Mouse (Mus musculus) lung, embryonic 16.5 days (tissue): Measurements from ENCODE around the gene Myo10. TPM values are rescaled to one million over a fixed set of nuclear protein-coding genes. Genes with fewer than 3 reads are reported as not detected.

Source experiments
- ATAC-seq: fragments of 200-750 bp; cut with Nextera tagmentation; 2 replicates; pipeline ENCODE4 v1.8.0; 2017; ENCODE audit warnings: low read depth, mild to moderate bottlenecking, moderate library complexity
- H3K27ac ChIP-seq: fragments of 300-500 bp; sonication (generic); 2 replicates; pipeline ENCODE4 v1.5.1; 2014; ENCODE audit warnings: mild to moderate bottlenecking, control low read depth, low read length
- H3K27me3 ChIP-seq: fragments of 300-500 bp; sonication (generic); 2 replicates; pipeline ENCODE4 v1.6.1; 2014; ENCODE audit warnings: low read depth, low read length, mixed read lengths; ENCODE audit not compliant: control insufficient read depth, insufficient read depth
- H3K36me3 ChIP-seq: fragments of 300-500 bp; sonication (generic); 2 replicates; pipeline ENCODE4 v1.6.1; 2014; ENCODE audit warnings: low read length; ENCODE audit not compliant: control insufficient read depth, insufficient read depth
- H3K4me1 ChIP-seq: fragments of 300-500 bp; sonication (generic); replicated peaks from 2 replicates; pipeline ENCODE4 v1.6.1; 2014; ENCODE audit warnings: low read length, mixed read lengths; ENCODE audit not compliant: control insufficient read depth, insufficient read depth
- H3K4me2 ChIP-seq: fragments of 300-500 bp; sonication (generic); 2 replicates; pipeline ENCODE4 v1.6.1; 2014; ENCODE audit warnings: low read depth, low read length, control low read depth
- H3K4me3 ChIP-seq: fragments of 300-500 bp; sonication (generic); 2 replicates; pipeline ENCODE4 v1.5.1; 2014; ENCODE audit warnings: mild to moderate bottlenecking, low read length, control low read depth
- H3K9ac ChIP-seq: fragments of 300-500 bp; sonication (generic); 2 replicates; pipeline ENCODE4 v1.6.1; 2014; ENCODE audit warnings: low read length, control low read depth
- H3K9me3 ChIP-seq: fragments of 300-500 bp; sonication (generic); 2 replicates; pipeline ENCODE4 v1.6.1; 2016; ENCODE audit warnings: low read length; ENCODE audit not compliant: control insufficient read depth
- WGBS: fragments of 180-500 bp; shearing (Covaris S2); extraction: QIAGEN DNeasy Blood & Tissue Kit; methylation state at CpG from one replicate; pipeline ENCODE4 v1.1.7; 2014; 5-methylcytosine and 5-hydroxymethylcytosine counted together
- polyA plus RNA-seq: library from polyadenylated mRNA; unstranded; fragments of >200 nt; fragmentation: Nextera tagmentation; extraction: Ambion mirVana; gene quantifications from 2 replicates; pipeline ENCODE4 v1.2.1, GENCODE M21; 2015

Gene Myo10
- polyA plus RNA-seq, 1 experiment from 2014 or later: 33.2 TPM

DNA sequence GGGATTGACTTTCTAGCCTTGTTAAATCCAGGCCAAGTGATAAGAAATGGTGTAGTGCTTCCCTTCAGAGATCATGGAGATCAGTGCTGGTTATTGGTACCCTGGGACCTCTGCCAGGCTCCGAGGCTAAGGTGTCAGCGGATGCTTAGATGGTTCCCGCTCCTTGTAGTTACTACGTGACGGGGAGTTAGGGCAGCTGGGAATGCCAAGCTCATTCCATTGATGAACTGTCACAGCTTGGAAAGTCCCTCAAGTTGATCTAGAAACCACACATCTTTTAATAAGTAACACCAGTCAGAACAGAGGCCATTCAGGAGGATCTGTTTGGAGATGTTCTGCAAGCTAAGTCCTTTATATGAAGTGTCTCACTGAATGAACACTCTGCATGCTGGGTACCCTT is 16.9 kb downstream of the Myo10 start:
- ATAC-seq: 0 out of 2 replicates have a peak, but pooled peaks have one; percentile 13
- Histone ChIP-seq H3K27me3 (no peaks in the 10 kb centered on the region), H3K9ac (no peak overlapping the region), H3K4me3 (no peak overlapping the region), H3K4me1 (peaks cover 75% of the 10 kb centered on the region), H3K4me2 (no peak overlapping the region), H3K36me3 (no peaks in the 10 kb centered on the region), H3K9me3 (no peaks in the 10 kb centered on the region), H3K27ac (peak overlapping the region; percentile 21; the same call in 1 of the 2 replicates)
- WGBS: 44% methylated on average over 5 of the region's 5 CpGs

GRCm38 (mm10) chr15:25640840-25641752 is 18.8 kb downstream of the Myo10 start:
- WGBS: 63% methylated on average over 12 of the region's 12 CpGs
- H3K4me3 ChIP-seq: no peak overlapping the region
- peak overlapping the region; percentile 86 for H3K27ac ChIP-seq
- H3K36me3 ChIP-seq: no peaks in the 10 kb centered on the region
- no peaks in the 10 kb centered on the region for H3K27me3 ChIP-seq
- no peak overlapping the region for H3K4me2 ChIP-seq
- ATAC-seq: no peak
- peaks cover 78% of the 10 kb centered on the region for H3K4me1 ChIP-seq
- H3K9ac ChIP-seq: peak overlapping the region; percentile 17; the same call in 1 of the 2 replicates
- no peaks in the 10 kb centered on the region for H3K9me3 ChIP-seq

GRCm38 (mm10) chr15:25642214-25643058 is 20.1 kb downstream of the Myo10 start:
- 16% methylated on average over 9 of the region's 9 CpGs for whole genome bisulfite sequencing
- peaks cover 77% of the 10 kb centered on the region for H3K4me1 ChIP-seq
- H3K27ac ChIP-seq: peak overlapping the region; percentile 86
- no peaks in the 10 kb centered on the region for H3K27me3 ChIP-seq
- H3K4me3 ChIP-seq: no peak overlapping the region
- ATAC-seq: peak; percentile 66
- no peaks in the 10 kb centered on the region for H3K9me3 ChIP-seq
- H3K4me2 ChIP-seq: peak overlapping the region; percentile 30; the same call in 1 of the 2 replicates
- H3K36me3 ChIP-seq: no peaks in the 10 kb centered on the region
- H3K9ac ChIP-seq: 0 out of 2 replicates have a peak overlapping the region, but pooled peaks have one; percentile 19

DNA sequence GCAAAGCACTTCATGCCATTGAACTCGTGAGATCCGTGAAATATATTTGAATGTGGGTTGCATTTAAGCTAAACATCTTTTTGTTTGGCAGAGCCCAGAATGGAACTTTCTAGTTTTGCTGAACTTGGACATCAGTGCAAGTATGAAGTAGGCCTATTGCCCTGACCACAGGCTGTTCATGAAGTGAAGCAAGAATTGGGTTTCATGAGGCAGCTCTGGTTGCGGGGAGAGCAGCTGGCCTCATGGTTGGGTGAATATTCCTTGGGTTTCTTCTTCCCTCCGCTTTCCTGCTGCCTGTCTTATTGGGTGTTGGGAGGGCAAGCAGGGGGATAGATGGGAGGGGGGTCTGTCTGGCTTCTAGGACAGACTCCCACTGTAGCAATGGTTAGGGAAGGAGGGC is 23.5 kb downstream of the Myo10 start:
- Histone ChIP-seq H3K9ac (no peak overlapping the region), H3K9me3 (no peaks in the 10 kb centered on the region), H3K27ac (peak overlapping the region; percentile 19; the same call in 1 of the 2 replicates), H3K4me2 (no peak overlapping the region), H3K36me3 (no peaks in the 10 kb centered on the region), H3K4me1 (peaks cover 56% of the 10 kb centered on the region), H3K27me3 (no peaks in the 10 kb centered on the region), H3K4me3 (no peak overlapping the region)
- WGBS: 74% methylated on average over 4 of the region's 4 CpGs
- no peak for ATAC-seq

DNA sequence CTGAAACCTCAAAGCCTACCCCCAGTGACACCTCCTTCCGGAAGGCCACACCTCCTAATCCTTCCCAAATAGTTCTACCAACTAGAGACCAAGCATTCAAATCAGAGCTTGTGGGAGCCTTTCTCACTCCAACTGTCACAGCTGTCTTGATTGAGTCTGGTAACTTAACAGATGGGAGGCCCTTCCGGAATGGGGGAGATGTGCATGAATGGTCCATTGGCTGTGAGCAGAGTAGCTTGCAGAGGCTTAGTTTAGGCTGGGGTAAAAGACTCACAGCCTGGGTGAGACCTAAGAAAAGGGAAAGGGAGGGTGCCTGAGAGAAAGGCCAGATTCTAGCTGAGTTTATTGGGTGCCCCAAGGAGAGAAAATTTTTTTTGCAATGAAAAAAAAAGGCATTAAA is 26.0 kb downstream of the Myo10 start:
- Histone ChIP-seq H3K36me3 (no peaks in the 10 kb centered on the region), H3K27ac (no peak overlapping the region), H3K4me2 (no peak overlapping the region), H3K27me3 (no peaks in the 10 kb centered on the region), H3K9ac (no peak overlapping the region), H3K4me3 (no peak overlapping the region), H3K4me1 (peaks cover 34% of the 10 kb centered on the region), H3K9me3 (no peaks in the 10 kb centered on the region)
- ATAC-seq: no peak
- WGBS: 92% methylated on average over 2 of the region's 2 CpGs

DNA sequence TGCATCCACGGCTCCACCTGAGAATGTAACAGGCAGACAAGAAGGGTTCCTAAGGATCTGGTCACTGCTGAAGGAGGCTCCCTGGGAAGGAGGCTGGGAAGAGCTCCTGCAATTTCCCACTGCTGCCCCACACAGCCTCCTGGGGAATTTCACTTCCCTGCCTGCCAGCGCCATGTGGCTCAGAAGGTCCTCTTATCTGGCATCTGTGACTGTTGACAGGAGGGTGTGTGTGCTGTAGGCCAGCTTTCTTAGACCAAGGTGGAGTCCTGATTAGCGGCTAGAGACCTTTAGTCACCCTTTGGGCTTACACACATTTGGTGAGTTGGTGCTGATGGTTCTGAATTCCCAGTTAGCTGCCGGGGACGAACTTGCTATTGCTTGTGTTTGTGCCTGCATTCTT is 28.0 kb downstream of the Myo10 start:
- Histone ChIP-seq H3K36me3 (no peaks in the 10 kb centered on the region), H3K9me3 (no peaks in the 10 kb centered on the region), H3K27ac (no peak overlapping the region), H3K27me3 (no peaks in the 10 kb centered on the region), H3K4me3 (no peak overlapping the region), H3K4me1 (peaks cover 18% of the 10 kb centered on the region), H3K9ac (no peak overlapping the region), H3K4me2 (no peak overlapping the region)
- no peak for ATAC-seq
- 42% methylated on average over 5 of the region's 5 CpGs for WGBS

- Histone ChIP-seq H3K4me2 (no peak overlapping the region), H3K27me3 (no peaks in the 10 kb centered on the region), H3K9me3 (no peaks in the 10 kb centered on the region), H3K4me3 (no peak overlapping the region), H3K9ac (no peak overlapping the region), H3K27ac (no peak overlapping the region), H3K4me1 (peaks cover 6% of the 10 kb centered on the region), H3K36me3 (no peaks in the 10 kb centered on the region)
- WGBS: 62% methylated on average over 7 of the region's 7 CpGs
- no peak for ATAC-seq
These were observed 29.5 kb downstream of the Myo10 start for GRCm38 (mm10) chr15:25651820-25652219.

DNA sequence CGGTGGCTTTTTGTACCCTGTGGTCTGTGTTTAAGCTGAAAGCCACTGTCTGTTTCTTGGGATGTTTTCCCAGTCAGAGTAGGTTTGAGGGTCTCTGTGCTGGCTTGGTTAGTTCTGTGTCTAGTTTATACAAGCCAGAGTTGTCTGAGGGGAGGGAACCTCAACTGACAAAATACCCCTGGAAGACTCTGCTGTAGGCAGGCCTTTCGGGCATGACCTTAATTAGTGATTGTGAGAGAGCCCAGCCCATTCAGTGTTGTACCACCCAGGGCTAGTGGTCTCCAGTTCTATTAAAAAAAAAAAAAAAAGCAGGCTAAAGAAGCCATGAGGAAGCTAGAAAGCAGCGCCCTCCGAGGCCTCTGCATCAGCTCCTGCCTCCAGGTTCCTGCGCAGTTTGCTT is 30.0 kb downstream of the Myo10 start:
- H3K27me3 ChIP-seq: no peaks in the 10 kb centered on the region
- H3K9ac ChIP-seq: no peak overlapping the region
- H3K36me3 ChIP-seq: no peaks in the 10 kb centered on the region
- no peak overlapping the region for H3K27ac ChIP-seq
- peaks cover 6% of the 10 kb centered on the region for H3K4me1 ChIP-seq
- no peak overlapping the region for H3K4me3 ChIP-seq
- no peaks in the 10 kb centered on the region for H3K9me3 ChIP-seq
- no peak overlapping the region for H3K4me2 ChIP-seq
- WGBS: 75% methylated on average over 5 of the region's 5 CpGs
- ATAC-seq: no peak

DNA sequence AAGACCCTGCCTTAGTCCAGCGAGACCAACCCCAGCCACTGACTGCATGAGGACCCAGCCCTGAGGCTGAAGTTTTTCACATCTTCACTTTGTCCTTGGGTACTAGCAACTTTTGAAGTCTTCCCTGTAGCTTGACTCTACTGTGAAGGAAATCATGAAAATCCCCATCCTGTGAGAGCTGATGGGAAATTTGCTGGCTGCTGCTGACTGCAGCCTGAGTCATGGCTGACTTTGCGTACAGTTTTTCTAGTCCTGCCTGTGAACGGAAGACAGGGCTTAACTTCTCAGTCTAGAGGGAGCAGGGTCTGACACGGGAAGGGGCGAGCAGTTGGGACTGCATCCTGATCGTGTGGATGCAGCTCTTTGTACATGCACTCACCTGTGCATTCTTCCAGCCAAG is 30.6 kb downstream of the Myo10 start:
- Histone ChIP-seq H3K9me3 (no peaks in the 10 kb centered on the region), H3K27me3 (no peaks in the 10 kb centered on the region), H3K4me2 (no peak overlapping the region), H3K9ac (no peak overlapping the region), H3K36me3 (no peaks in the 10 kb centered on the region), H3K4me1 (peaks cover 6% of the 10 kb centered on the region), H3K4me3 (no peak overlapping the region), H3K27ac (no peak overlapping the region)
- no peak for ATAC-seq
- WGBS: 69% methylated on average over 6 of the region's 6 CpGs
